Mouse (Mus musculus) lung, adult 2 months (tissue): ENCODE measurements around the gene 1700123O20Rik.

Experiments used
- CTCF ChIP-seq: fragments of 200-500 bp; IDR thresholded peaks from 2 replicates; pipeline ENCODE4 v1.5.1; 2011; ENCODE audit warnings: mild to moderate bottlenecking, low read length, control low read depth; ENCODE audit not compliant: insufficient read depth
- POLR2A ChIP-seq: fragments of 200-500 bp; IDR thresholded peaks from 2 replicates; pipeline ENCODE4 v1.6.1; 2011; ENCODE audit warnings: low read depth, mild to moderate bottlenecking, control low read depth, low read length, borderline replicate concordance; ENCODE audit errors: extremely low read depth

DNA sequence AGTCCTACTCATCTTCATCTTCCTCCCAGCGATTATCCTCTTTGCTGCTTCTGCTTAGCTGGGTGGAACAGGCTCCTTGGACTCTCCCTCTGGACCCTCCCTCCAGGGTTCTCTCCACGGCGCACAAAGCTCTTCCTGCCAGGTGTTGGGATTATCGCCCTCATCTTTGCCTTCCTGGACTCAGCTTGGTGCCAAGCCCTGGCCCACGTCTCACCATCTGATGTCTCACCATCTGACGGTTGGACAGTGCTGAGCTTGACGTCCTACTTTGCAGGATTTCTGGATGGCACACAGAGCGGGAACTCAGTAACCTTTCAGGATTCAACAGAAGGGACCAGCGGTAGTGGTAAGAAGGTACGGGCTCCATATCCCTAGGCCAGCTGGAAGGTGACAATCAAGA, 35.7 kb downstream of the 1700123O20Rik start:
- TF ChIP-seq POLR2A (no peak), CTCF (no peak)
